Mouse (Mus musculus) intestine, embryonic 16.5 days (tissue): Measurements from ENCODE around the gene Lef1. TPM values are rescaled to one million over a fixed set of nuclear protein-coding genes. Genes with fewer than 3 reads are reported as not detected.

Experiments used
- ATAC-seq: fragments of 200-750 bp; cut with Nextera tagmentation; 2 replicates; pipeline ENCODE4 v1.8.0; 2017; ENCODE audit warnings: moderate TSS enrichment, moderate library complexity
- H3K27ac ChIP-seq: fragments of 300-500 bp; sonication (generic); 2 replicates; pipeline ENCODE4 v1.5.1; 2014; ENCODE audit warnings: mild to moderate bottlenecking, low read length
- H3K27me3 ChIP-seq: fragments of 300-500 bp; sonication (generic); replicated peaks from 2 replicates; pipeline ENCODE4 v1.6.1; 2014; ENCODE audit warnings: low read length, control low read depth, mixed read lengths; ENCODE audit not compliant: control insufficient read depth, insufficient read depth
- H3K36me3 ChIP-seq: fragments of 300-500 bp; sonication (generic); 2 replicates; pipeline ENCODE4 v1.6.1; 2014; ENCODE audit warnings: low read length, control low read depth; ENCODE audit not compliant: control insufficient read depth, insufficient read depth
- H3K4me1 ChIP-seq: fragments of 300-500 bp; sonication (generic); 2 replicates; pipeline ENCODE4 v1.6.1; 2014; ENCODE audit warnings: low read length, control low read depth, mixed read lengths; ENCODE audit not compliant: control insufficient read depth, insufficient read depth
- H3K4me2 ChIP-seq: fragments of 300-500 bp; sonication (generic); 2 replicates; pipeline ENCODE4 v1.6.1; 2014; ENCODE audit warnings: low read depth, low read length, control low read depth
- H3K4me3 ChIP-seq: fragments of 300-500 bp; sonication (generic); 2 replicates; pipeline ENCODE4 v1.5.1; 2014; ENCODE audit warnings: mild to moderate bottlenecking, low read length
- H3K9ac ChIP-seq: fragments of 300-500 bp; sonication (generic); 2 replicates; pipeline ENCODE4 v1.6.1; 2014; ENCODE audit warnings: low read depth, low read length
- H3K9me3 ChIP-seq: fragments of 300-500 bp; sonication (generic); 2 replicates; pipeline ENCODE4 v1.6.1; 2016; ENCODE audit warnings: low read length, control low read depth; ENCODE audit not compliant: control insufficient read depth
- WGBS: fragments of 180-500 bp; shearing (Covaris S2); extraction: QIAGEN DNeasy Blood & Tissue Kit; methylation state at CpG from one replicate; pipeline ENCODE4 v1.1.7; 2014; 5-methylcytosine and 5-hydroxymethylcytosine counted together
- polyA plus RNA-seq: library from polyadenylated mRNA; unstranded; fragments of >200 nt; fragmentation: Nextera tagmentation; extraction: Ambion mirVana; gene quantifications from 2 replicates; pipeline ENCODE4 v1.2.1, GENCODE M21; 2015

Gene Lef1
- polyA plus RNA-seq, 1 experiment from 2014 or later: 0.31 TPM

GRCm38 (mm10) chr3:131169161-131169560 lies 58.9 kb downstream of the Lef1 start:
- Histone ChIP-seq H3K9me3 (no peaks in the 10 kb centered on the region), H3K4me3 (no peak overlapping the region), H3K9ac (no peak overlapping the region), H3K27me3 (no peaks in the 10 kb centered on the region), H3K36me3 (no peaks in the 10 kb centered on the region), H3K27ac (no peak overlapping the region), H3K4me1 (no peaks in the 10 kb centered on the region), H3K4me2 (no peak overlapping the region)
- 94% methylated on average over 6 of the region's 6 CpGs for WGBS
- no peak for ATAC-seq

DNA sequence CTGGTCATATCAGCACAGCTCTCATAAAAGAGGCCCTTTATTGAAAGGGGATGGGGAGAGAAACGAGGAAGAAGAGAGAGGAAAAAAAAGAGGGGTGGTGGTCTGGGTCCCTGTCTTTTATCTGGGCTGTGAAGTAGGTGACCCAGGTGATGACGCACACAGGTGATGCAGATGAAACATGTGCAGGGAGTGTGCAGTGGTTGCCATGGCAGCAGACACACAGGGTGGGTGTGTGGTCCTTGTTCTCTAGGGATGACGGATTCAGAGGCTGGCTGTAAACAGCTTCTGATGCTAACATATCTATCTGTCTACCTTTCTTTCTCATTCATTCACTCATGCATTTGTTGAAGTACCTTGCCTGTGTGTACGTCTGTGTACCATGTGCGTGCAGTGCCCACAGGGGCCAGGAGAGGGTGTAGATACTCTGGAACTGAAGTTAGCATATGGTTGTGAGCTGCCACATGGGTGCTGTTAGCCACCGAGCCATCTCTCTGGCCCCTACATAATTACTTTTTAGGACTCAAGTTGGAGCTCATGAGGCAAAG lies 59.9 kb downstream of the Lef1 start:
- H3K9ac ChIP-seq: no peak overlapping the region
- H3K27me3 ChIP-seq: no peaks in the 10 kb centered on the region
- H3K4me3 ChIP-seq: no peak overlapping the region
- ATAC-seq: no peak
- no peak overlapping the region for H3K4me2 ChIP-seq
- H3K4me1 ChIP-seq: no peaks in the 10 kb centered on the region
- H3K9me3 ChIP-seq: no peaks in the 10 kb centered on the region
- 85% methylated on average over 6 of the region's 6 CpGs for WGBS
- H3K36me3 ChIP-seq: no peaks in the 10 kb centered on the region
- H3K27ac ChIP-seq: no peak overlapping the region

- 44% methylated on average over 11 of the region's 11 CpGs for WGBS
- Histone ChIP-seq H3K27ac (no peak overlapping the region), H3K4me2 (no peak overlapping the region)
Observed at GRCm38 (mm10) chr3:131171292-131171960, 61.2 kb downstream of the Lef1 start.

DNA sequence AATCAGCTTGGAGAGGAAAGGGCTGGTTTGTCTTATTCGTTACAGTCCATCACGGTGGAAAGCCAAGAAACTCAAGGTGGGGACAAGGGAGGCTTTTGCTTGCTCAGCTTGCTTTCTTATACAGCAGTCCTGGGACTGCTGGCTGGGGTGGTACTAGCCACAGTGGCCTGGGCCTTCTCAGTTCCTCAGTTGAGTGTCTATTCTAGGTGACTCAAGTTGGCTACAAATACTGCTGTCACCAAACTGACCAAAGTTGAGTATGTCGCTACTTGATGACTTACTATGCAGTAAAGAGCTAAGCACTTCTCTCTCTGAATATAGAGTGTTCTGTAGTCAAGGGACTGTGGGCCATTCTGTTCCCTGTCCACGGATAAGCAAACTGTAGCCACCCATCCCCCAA lies 62.0 kb downstream of the Lef1 start:
- 72% methylated on average over 4 of the region's 4 CpGs for WGBS
- no peaks in the 10 kb centered on the region for H3K27me3 ChIP-seq

More at GRCm38 (mm10) chr3:131171292-131171960, 61.2 kb downstream of the Lef1 start:
- H3K4me3 ChIP-seq: no peak overlapping the region
- no peak overlapping the region for H3K9ac ChIP-seq
- no peak for ATAC-seq
- no peaks in the 10 kb centered on the region for H3K4me1 ChIP-seq
- no peaks in the 10 kb centered on the region for H3K36me3 ChIP-seq
- H3K27me3 ChIP-seq: no peaks in the 10 kb centered on the region
- H3K9me3 ChIP-seq: no peaks in the 10 kb centered on the region

GRCm38 (mm10) chr3:131181006-131181405 lies 70.7 kb downstream of the Lef1 start:
- Histone ChIP-seq H3K4me1 (no peaks in the 10 kb centered on the region), H3K27me3 (no peaks in the 10 kb centered on the region), H3K27ac (no peak overlapping the region), H3K4me2 (no peak overlapping the region), H3K9me3 (no peaks in the 10 kb centered on the region), H3K36me3 (no peaks in the 10 kb centered on the region), H3K4me3 (no peak overlapping the region), H3K9ac (no peak overlapping the region)
- no peak for ATAC-seq
- 85% methylated on average over 11 of the region's 11 CpGs for WGBS

More for the DNA sequence above, 62.0 kb downstream of the Lef1 start:
- H3K4me1 ChIP-seq: no peaks in the 10 kb centered on the region
- no peaks in the 10 kb centered on the region for H3K9me3 ChIP-seq
- no peak overlapping the region for H3K9ac ChIP-seq
- no peak overlapping the region for H3K27ac ChIP-seq
- no peak overlapping the region for H3K4me3 ChIP-seq
- ATAC-seq: no peak
- H3K36me3 ChIP-seq: no peaks in the 10 kb centered on the region
- H3K4me2 ChIP-seq: no peak overlapping the region

GRCm38 (mm10) chr3:131182158-131182557 lies 71.9 kb downstream of the Lef1 start:
- Histone ChIP-seq H3K9ac (no peak overlapping the region), H3K4me3 (no peak overlapping the region), H3K4me1 (no peaks in the 10 kb centered on the region), H3K36me3 (no peaks in the 10 kb centered on the region), H3K27ac (no peak overlapping the region), H3K9me3 (no peaks in the 10 kb centered on the region), H3K4me2 (no peak overlapping the region), H3K27me3 (no peaks in the 10 kb centered on the region)
- ATAC-seq: no peak
- WGBS: 72% methylated on average over 6 of the region's 6 CpGs

- H3K9me3 ChIP-seq: no peaks in the 10 kb centered on the region
- H3K4me2 ChIP-seq: no peak overlapping the region
- H3K4me3 ChIP-seq: no peak overlapping the region
- H3K27ac ChIP-seq: no peak overlapping the region
- no peak for ATAC-seq
- no peaks in the 10 kb centered on the region for H3K36me3 ChIP-seq
- 65% methylated on average over 5 of the region's 5 CpGs for WGBS
- no peak overlapping the region for H3K9ac ChIP-seq
- no peaks in the 10 kb centered on the region for H3K4me1 ChIP-seq
- no peaks in the 10 kb centered on the region for H3K27me3 ChIP-seq
Observed at GRCm38 (mm10) chr3:131186193-131186592, 75.9 kb downstream of the Lef1 start.

GRCm38 (mm10) chr3:131190239-131190638 lies 80.0 kb downstream of the Lef1 start:
- no peak for ATAC-seq
- Histone ChIP-seq H3K4me3 (peak overlapping the region; percentile 10; the same call in 1 of the 2 replicates), H3K9me3 (no peaks in the 10 kb centered on the region), H3K27ac (no peak overlapping the region), H3K4me1 (no peaks in the 10 kb centered on the region), H3K4me2 (peak overlapping the region; percentile 26; the same call in 1 of the 2 replicates), H3K9ac (no peak overlapping the region), H3K27me3 (no peaks in the 10 kb centered on the region), H3K36me3 (no peaks in the 10 kb centered on the region)
- 32% methylated on average over 11 of the region's 11 CpGs for whole genome bisulfite sequencing

GRCm38 (mm10) chr3:131190671-131191367 lies 80.5 kb downstream of the Lef1 start:
- no peaks in the 10 kb centered on the region for H3K9me3 ChIP-seq
- no peaks in the 10 kb centered on the region for H3K4me1 ChIP-seq
- no peak for ATAC-seq
- H3K9ac ChIP-seq: no peak overlapping the region
- H3K4me3 ChIP-seq: no peak overlapping the region
- H3K27me3 ChIP-seq: no peaks in the 10 kb centered on the region
- 81% methylated on average over 19 of the region's 19 CpGs for WGBS
- no peak overlapping the region for H3K4me2 ChIP-seq
- no peak overlapping the region for H3K27ac ChIP-seq
- no peaks in the 10 kb centered on the region for H3K36me3 ChIP-seq
